Comparison of ENCODE assay signal across 8 mouse cellular contexts in the genomic region with DNA sequence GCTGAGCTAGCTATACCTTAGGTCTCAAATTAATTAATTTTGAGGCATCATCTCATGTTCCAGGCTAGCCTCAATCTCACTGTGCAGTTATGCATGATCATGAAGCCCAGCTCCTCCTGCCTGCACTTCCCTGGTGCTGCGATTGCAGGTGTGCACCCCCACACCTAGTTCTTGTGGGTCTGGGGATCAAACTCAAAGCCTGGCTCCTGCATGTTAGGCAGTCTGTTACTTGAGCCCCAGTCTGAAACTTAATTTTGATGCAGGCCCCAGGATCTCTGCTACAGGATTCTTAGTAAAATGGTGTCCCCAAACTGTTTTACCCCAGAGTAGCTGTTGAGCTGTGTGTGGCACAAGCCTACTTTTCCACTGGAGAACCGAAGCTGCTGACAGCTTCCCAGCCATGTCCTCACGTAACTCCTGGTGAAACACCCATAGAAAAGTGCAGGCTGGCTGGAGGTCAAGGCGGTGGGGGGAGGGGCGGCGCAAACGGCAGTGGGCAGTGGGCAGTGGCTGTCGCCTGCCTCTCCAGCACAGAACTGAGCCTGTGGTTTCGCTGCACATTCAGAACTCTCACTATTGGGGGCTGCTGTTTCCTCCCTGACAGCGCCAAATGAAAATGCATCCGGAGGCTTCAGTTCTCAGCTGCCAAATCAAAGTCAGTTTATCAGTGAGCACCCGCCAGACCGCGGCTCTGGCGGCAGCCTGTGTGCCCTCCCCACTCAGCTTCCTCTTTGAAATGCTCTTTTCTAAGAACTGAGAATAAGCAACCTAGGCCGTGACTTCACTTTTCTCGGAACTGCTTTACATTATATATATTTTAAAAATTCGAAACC. TPM values are rescaled to one million over a fixed set of nuclear protein-coding genes. Genes with fewer than 3 reads are reported as not detected.
A peak's percentile ranks its signal among the peaks of the same experiment; 100 is the strongest.
DNase-seq lines count a peak whose midpoint lies in the region; ATAC-seq lines count a peak whose summit lies in the region.

No protein-coding gene starts in this region.

- WGBS in limb, embryonic 11.5 days, result 14% methylated on average over 18 of the region's 18 CpGs
- WGBS in midbrain, embryonic 11.5 days, result 27% methylated on average over 18 of the region's 18 CpGs
- 13% methylated on average over 18 of the region's 18 CpGs for WGBS in stomach, embryonic 15.5 days

- no peaks in the 10 kb centered on the region for H3K36me3 ChIP-seq in limb, embryonic 11.5 days (ENCODE audit: control insufficient read depth, insufficient read depth, low read length)
- no peaks in the 10 kb centered on the region for H3K36me3 ChIP-seq in midbrain, embryonic 11.5 days (ENCODE audit: control insufficient read depth, insufficient read depth, low read length)
- H3K36me3 ChIP-seq in stomach, embryonic 15.5 days, result no peaks in the 10 kb centered on the region

- H3K9ac ChIP-seq in limb, embryonic 11.5 days (ENCODE audit: low read length), result peak overlapping the region; percentile 27; the same call in 1 of the 2 replicates
- H3K9ac ChIP-seq in midbrain, embryonic 11.5 days (ENCODE audit: low read length), result no peak overlapping the region
- H3K9ac ChIP-seq in stomach, embryonic 15.5 days, result no peak overlapping the region

- DNase-seq in cerebellum, postnatal 10 days, result peak; percentile 72 to 73
- no peak for DNase-seq in cerebellum, adult 9-11 months
- DNase-seq in embryo, embryonic 9.5 days (ENCODE audit: extremely low spot score), result peak; percentile 58
- DNase-seq in heart, postnatal 25 days (ENCODE audit: low spot score), result peak; percentile 26
- peak; percentile 66 for DNase-seq in limb, embryonic 11.5 days (ENCODE audit: low spot score)
- DNase-seq in midbrain, embryonic 11.5 days (ENCODE audit: low spot score, missing footprints), result peak; percentile 91
- DNase-seq in layer of hippocampus, adult 8-10 months (ENCODE audit: low spot score in 2 of 2), result no peak

- H3K27ac ChIP-seq in limb, embryonic 11.5 days (replicated peaks; ENCODE audit: low read depth, low read length), result no peak overlapping the region
- H3K27ac ChIP-seq in midbrain, embryonic 11.5 days (ENCODE audit: low read depth, low read length), result no peak overlapping the region
- peak overlapping the region; percentile 40 for H3K27ac ChIP-seq in stomach, embryonic 15.5 days

- no peaks in the 10 kb centered on the region for H3K9me3 ChIP-seq in limb, embryonic 11.5 days (ENCODE audit: control insufficient read depth, low read length)
- no peaks in the 10 kb centered on the region for H3K9me3 ChIP-seq in midbrain, embryonic 11.5 days (ENCODE audit: control insufficient read depth, low read length)
- no peaks in the 10 kb centered on the region for H3K9me3 ChIP-seq in stomach, embryonic 15.5 days

- peak overlapping the region; percentile 44 for H3K4me2 ChIP-seq in limb, embryonic 11.5 days (ENCODE audit: low read depth, severe bottlenecking)
- H3K4me2 ChIP-seq in midbrain, embryonic 11.5 days, result peak overlapping the region; percentile 6; the same call in 1 of the 2 replicates
- peak overlapping the region; percentile 58 for H3K4me2 ChIP-seq in stomach, embryonic 15.5 days

- ATAC-seq in limb, embryonic 11.5 days (ENCODE audit: insufficient number of reproducible peaks, low FRiP score, low TSS enrichment, low read depth), result no peak
- ATAC-seq in midbrain, embryonic 11.5 days (ENCODE audit: low FRiP score), result no peak
- ATAC-seq in stomach, embryonic 15.5 days (ENCODE audit: insufficient read depth, low FRiP score, low read depth), result no peak

- H3K4me3 ChIP-seq in limb, embryonic 11.5 days (ENCODE audit: low read depth, low read length), result no peak overlapping the region
- no peak overlapping the region for H3K4me3 ChIP-seq in midbrain, embryonic 11.5 days (ENCODE audit: low read depth, low read length)
- H3K4me3 ChIP-seq in stomach, embryonic 15.5 days (replicated peaks), result peak overlapping the region; percentile 19

- no peaks in the 10 kb centered on the region for H3K27me3 ChIP-seq in limb, embryonic 11.5 days (ENCODE audit: control insufficient read depth, insufficient read depth, low read length)
- H3K27me3 ChIP-seq in midbrain, embryonic 11.5 days (ENCODE audit: control insufficient read depth, insufficient read depth, low read length), result no peaks in the 10 kb centered on the region
- H3K27me3 ChIP-seq in stomach, embryonic 15.5 days (replicated peaks), result no peaks in the 10 kb centered on the region

- peaks cover 12% of the 10 kb centered on the region for H3K4me1 ChIP-seq in limb, embryonic 11.5 days (ENCODE audit: control insufficient read depth, insufficient read depth, low read length)
- peaks cover 7% of the 10 kb centered on the region for H3K4me1 ChIP-seq in midbrain, embryonic 11.5 days (ENCODE audit: control insufficient read depth, insufficient read depth, low read length)
- H3K4me1 ChIP-seq in stomach, embryonic 15.5 days, result peaks cover 18% of the 10 kb centered on the region

- intact Hi-C loops in heart, postnatal 25 days (cut with DNase I), result no loop called here

RNA-seq across cellular contexts. Expression of a gene that starts 8.8 kb away (rescaled TPM):
- total RNA-seq in heart, postnatal 25 days (2021), result under 1 TPM; 0.56 to 0.62 TPM
- 4.3 and 4.7 TPM in 2 replicates for polyA plus RNA-seq in limb, embryonic 11.5 days (2014; fragmentation: Nextera tagmentation; extraction: Ambion mirVana)
- polyA plus RNA-seq in midbrain, embryonic 11.5 days (2014; fragmentation: Nextera tagmentation; extraction: Ambion mirVana), result 2.3 and 2.9 TPM in 2 replicates
- 3.4 and 3.7 TPM in 2 replicates for polyA plus RNA-seq in stomach, embryonic 15.5 days (2015; fragmentation: Nextera tagmentation; extraction: Ambion mirVana)
- total RNA-seq in layer of hippocampus, adult 8-10 months (2022), result under 1 TPM; 0.10 to 0.37 (median 0.25) TPM

RNA-seq across cellular contexts. Expression of a gene that starts 31.0 kb away (rescaled TPM):
- total RNA-seq in heart, postnatal 25 days (2021), result not detected
- polyA plus RNA-seq in limb, embryonic 11.5 days (2014; fragmentation: Nextera tagmentation; extraction: Ambion mirVana), result not detected in 2 replicates
- polyA plus RNA-seq in midbrain, embryonic 11.5 days (2014; fragmentation: Nextera tagmentation; extraction: Ambion mirVana), result not detected in 2 replicates
- not detected in 2 replicates for polyA plus RNA-seq in stomach, embryonic 15.5 days (2015; fragmentation: Nextera tagmentation; extraction: Ambion mirVana)
- not detected for total RNA-seq in layer of hippocampus, adult 8-10 months (2022)

RNA-seq across cellular contexts. Expression of a gene that starts 38.1 kb away (rescaled TPM):
- not detected for total RNA-seq in heart, postnatal 25 days (2021)
- not detected in 2 replicates for polyA plus RNA-seq in limb, embryonic 11.5 days (2014; fragmentation: Nextera tagmentation; extraction: Ambion mirVana)
- polyA plus RNA-seq in midbrain, embryonic 11.5 days (2014; fragmentation: Nextera tagmentation; extraction: Ambion mirVana), result not detected in 2 replicates
- not detected in 2 replicates for polyA plus RNA-seq in stomach, embryonic 15.5 days (2015; fragmentation: Nextera tagmentation; extraction: Ambion mirVana)
- not detected for total RNA-seq in layer of hippocampus, adult 8-10 months (2022)

RNA-seq across cellular contexts. Expression of a gene that starts 47.8 kb away (rescaled TPM):
- not detected for total RNA-seq in heart, postnatal 25 days (2021)
- not detected in 2 replicates for polyA plus RNA-seq in limb, embryonic 11.5 days (2014; fragmentation: Nextera tagmentation; extraction: Ambion mirVana)
- not detected in 2 replicates for polyA plus RNA-seq in midbrain, embryonic 11.5 days (2014; fragmentation: Nextera tagmentation; extraction: Ambion mirVana)
- not detected in 2 replicates for polyA plus RNA-seq in stomach, embryonic 15.5 days (2015; fragmentation: Nextera tagmentation; extraction: Ambion mirVana)
- not detected for total RNA-seq in layer of hippocampus, adult 8-10 months (2022)

RNA-seq across cellular contexts. Expression of a gene that starts 53.0 kb away (rescaled TPM):
- total RNA-seq in heart, postnatal 25 days (2021), result not detected
- not detected in 2 replicates for polyA plus RNA-seq in limb, embryonic 11.5 days (2014; fragmentation: Nextera tagmentation; extraction: Ambion mirVana)
- not detected in 2 replicates for polyA plus RNA-seq in midbrain, embryonic 11.5 days (2014; fragmentation: Nextera tagmentation; extraction: Ambion mirVana)
- not detected in 2 replicates for polyA plus RNA-seq in stomach, embryonic 15.5 days (2015; fragmentation: Nextera tagmentation; extraction: Ambion mirVana)
- total RNA-seq in layer of hippocampus, adult 8-10 months (2022), result not detected

Comparison
In these comparisons a context has a peak if more than half of its experiments do, and no peak if none do; other contexts are left out.
1. DNase-seq: peak in cerebellum, postnatal 10 days (2 of 2), embryo, embryonic 9.5 days (single experiment), heart, postnatal 25 days (single experiment), limb, embryonic 11.5 days (single experiment) and midbrain, embryonic 11.5 days (single experiment); none in cerebellum, adult 9-11 months (single experiment) and layer of hippocampus, adult 8-10 months (0 of 2).
2. H3K4me2 ChIP-seq: peak in every context shown above with its lines; median percentile 58 in stomach, embryonic 15.5 days; 44 in limb, embryonic 11.5 days; 6 in midbrain, embryonic 11.5 days.